Mouse (Mus musculus) bone marrow macrophage, adult 2 months (primary cell): ENCODE data around the gene Olfr1151.

Source experiments
- CTCF ChIP-seq: IDR thresholded peaks from 2 replicates; pipeline ENCODE4 v1.5.1; 2012; ENCODE audit warnings: low read depth, mild to moderate bottlenecking, low read length, moderate library complexity
- POLR2A ChIP-seq: IDR thresholded peaks from 2 replicates; pipeline ENCODE4 v1.6.1; 2012; ENCODE audit warnings: mild to moderate bottlenecking, low read depth, low read length, borderline replicate concordance

- TF ChIP-seq CTCF (no peak), POLR2A (no peak)
Measured at GRCm38 (mm10) chr2:87809522-87809921, 46.1 kb upstream of the Olfr1151 start, which contains the start of gene Olfr1145.
